Mouse (Mus musculus): ENCODE results near the gene Hist1h4i. TPM values are rescaled to one million over a fixed set of nuclear protein-coding genes. Genes with fewer than 3 reads are reported as not detected.

Hist1h4i gene
- polyA plus RNA-seq, 1 experiment from 2014 or later: 10.2 TPM

DNA sequence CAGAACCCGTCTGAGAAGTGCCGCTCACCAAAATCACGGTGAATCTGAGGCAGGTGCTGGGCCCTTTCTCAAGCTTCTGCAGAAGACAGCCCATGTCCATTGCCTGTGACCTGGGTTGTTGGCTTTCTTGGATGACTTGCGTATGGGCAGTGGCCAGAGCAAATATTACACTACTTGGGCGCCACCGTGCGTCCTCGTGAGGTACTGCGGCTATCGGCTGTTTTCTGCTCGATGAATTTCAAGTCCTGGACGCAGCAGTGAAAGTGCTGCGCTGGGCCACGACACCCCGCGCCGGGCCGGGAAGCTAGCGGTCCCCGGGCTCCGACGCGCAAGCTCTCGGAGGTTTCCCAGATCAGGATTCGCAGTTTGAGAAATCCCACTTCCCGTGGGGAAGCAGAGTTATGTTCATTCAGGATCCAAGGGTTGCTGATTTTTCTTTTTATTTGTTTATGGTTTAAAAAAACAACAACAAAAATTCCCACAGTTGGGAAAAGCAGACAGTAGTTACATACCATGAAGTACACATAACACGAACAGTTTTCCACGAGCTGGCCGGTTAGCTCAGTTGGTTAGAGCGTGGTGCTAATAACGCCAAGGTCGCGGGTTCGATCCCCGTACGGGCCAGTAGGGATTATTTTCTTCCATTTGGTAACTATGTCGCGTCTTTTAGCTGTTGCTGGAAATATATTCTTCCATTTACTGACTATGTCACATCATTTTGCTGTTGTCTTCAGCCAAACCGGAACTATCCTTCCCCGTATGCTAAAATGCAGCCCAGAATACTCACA, 12.3 kb downstream of the Hist1h4i start:
- CTCF ChIA-PET: interaction anchor here (1.0 to 2.0 kb wide), 14 partner anchors 9 to 153 kb away, joined by 3 to 15 read pairs (median 4); no protein-coding TSS in a partner anchor
- no peaks in the 10 kb centered on the region for H3K27me3 ChIP-seq
- POLR2A ChIA-PET: no interaction called here
- TF ChIP-seq CTCF (IDR thresholded peaks at IDR 0.05): peak; percentile 97
- no peak for DNase-seq (ENCODE audit: low read depth, low spot score)
- ATAC-seq: peak; percentile 90
- in situ Hi-C loops (cut with MboI; ENCODE audit: low pct_unique_long_range_greater_than_20kb): loop anchor here (5.0 to 25.0 kb wide), 3 partner anchors 57 to 1406 kb away; partner anchors contain the start of gene Zkscan3

DNA sequence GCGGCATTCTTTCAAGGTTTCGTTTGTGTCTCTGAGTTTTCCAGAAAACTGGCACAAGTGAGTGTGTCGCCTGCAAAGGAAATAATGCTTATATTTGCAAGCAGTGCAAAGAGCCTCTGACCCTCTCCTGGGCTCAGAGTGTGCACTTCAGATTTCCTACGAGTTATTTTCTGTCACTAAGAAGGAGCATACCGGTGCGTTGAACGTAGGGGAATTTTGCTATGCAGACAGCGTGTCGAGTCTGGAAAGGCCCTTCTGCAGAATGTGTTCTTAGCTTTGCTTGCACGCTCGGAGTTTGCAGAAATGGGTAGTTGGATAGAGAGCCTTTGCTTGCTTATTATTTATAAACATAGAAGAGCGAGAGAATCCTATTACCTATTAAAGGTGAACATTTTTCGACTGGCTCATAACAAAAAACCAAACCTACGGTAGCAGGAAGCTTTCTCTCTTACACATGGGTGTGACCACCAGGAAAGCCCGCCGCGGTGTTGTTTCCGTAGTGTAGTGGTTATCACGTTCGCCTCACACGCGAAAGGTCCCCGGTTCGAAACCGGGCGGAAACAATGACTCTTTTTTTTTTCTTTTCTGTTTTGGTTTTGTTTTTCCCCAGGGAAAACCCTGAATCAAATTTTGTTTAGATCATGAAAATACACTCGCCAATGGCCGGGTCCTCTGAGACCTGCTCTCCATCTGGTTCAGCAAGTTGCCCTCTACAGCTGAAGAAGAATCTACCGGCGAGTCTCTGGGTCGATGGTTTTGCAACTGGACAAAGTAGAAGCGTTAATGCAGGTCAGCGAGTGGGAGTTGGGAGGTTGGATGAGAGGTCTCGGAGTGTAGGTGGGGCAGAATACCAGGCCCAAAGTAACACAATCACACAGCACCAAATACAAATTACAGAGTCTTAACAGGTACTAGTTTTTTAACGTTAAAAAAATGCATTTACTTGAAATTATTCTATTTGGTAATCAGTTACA, 14.8 kb downstream of the Hist1h4i start:
- no peaks in the 10 kb centered on the region for H3K27me3 ChIP-seq
- ChIA-PET POLR2A (interaction anchor here (0.6 kb wide), 1 partner anchor 1374 kb away, joined by 3 read pairs; no protein-coding TSS in a partner anchor), CTCF (no interaction called here)
- in situ Hi-C loops (cut with MboI; ENCODE audit: low pct_unique_long_range_greater_than_20kb): loop anchor here (5.0 to 25.0 kb wide), 3 partner anchors 54 to 1408 kb away; partner anchors contain the start of gene Zkscan3
- TF ChIP-seq CTCF (IDR thresholded peaks at IDR 0.05): no peak
- no peak for DNase-seq (ENCODE audit: low read depth, low spot score)
- no peak for ATAC-seq

DNA sequence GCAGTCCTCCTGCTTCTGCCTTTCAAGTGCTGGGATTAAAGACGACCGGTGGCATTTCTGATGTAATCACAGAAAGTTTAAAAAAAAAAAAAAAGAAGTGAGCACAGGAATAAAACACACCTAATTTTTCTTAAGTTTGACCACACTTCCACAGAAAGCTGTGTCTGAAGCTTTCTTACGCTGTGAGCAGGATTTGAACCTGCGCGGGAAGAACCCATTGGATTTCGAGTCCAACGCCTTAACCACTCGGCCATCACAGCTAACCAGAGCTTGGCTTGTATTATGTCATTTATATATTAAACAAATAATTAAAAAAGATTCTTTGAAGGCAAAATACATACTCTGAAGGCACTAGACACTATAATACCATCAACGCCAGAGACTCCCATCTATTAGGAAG, 18.9 kb downstream of the Hist1h4i start:
- in situ Hi-C loops (cut with MboI; ENCODE audit: low pct_unique_long_range_greater_than_20kb): loop anchor here (10.0 kb wide), 1 partner anchor 1413 kb away; no protein-coding TSS in a partner anchor

DNA sequence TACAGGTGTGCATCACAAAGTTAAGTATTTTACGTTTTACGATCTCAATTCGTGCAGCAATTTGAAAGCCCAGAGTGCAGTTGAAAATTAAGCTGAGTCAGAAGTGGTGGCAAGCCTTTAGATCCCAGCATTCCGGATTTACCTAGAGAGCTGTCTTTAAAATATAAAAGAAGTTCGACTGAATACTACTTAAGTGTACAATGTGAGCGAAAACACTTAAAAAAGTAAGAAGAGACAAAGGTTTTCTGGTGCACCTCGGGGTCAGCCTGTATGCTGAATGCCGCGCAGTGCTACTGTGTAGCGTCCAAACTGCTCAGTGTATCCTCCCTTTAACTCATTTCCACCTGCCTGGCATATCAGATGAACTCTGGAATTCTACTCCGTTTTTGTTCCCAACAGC, 19.6 kb downstream of the Hist1h4i start:
- ChIA-PET POLR2A (no interaction called here), CTCF (interaction anchor here (1.0 to 1.4 kb wide), 2 partner anchors 9 to 47 kb away, joined by 4 to 6 read pairs; no protein-coding TSS in a partner anchor)
- no peak for TF ChIP-seq CTCF (IDR thresholded peaks at IDR 0.05)
- no peaks in the 10 kb centered on the region for H3K27me3 ChIP-seq
- no peak for DNase-seq (ENCODE audit: low read depth, low spot score)
- in situ Hi-C loops (cut with MboI; ENCODE audit: low pct_unique_long_range_greater_than_20kb): loop anchor here (10.0 kb wide), 1 partner anchor 1413 kb away; no protein-coding TSS in a partner anchor
- no peak for ATAC-seq

More for the DNA sequence above, 18.9 kb downstream of the Hist1h4i start:
- ChIA-PET POLR2A (no interaction called here), CTCF (no interaction called here)
- TF ChIP-seq CTCF (IDR thresholded peaks at IDR 0.05): no peak
- no peak for DNase-seq (ENCODE audit: low read depth, low spot score)
- H3K27me3 ChIP-seq: no peaks in the 10 kb centered on the region
- ATAC-seq: peak; percentile 82

DNA sequence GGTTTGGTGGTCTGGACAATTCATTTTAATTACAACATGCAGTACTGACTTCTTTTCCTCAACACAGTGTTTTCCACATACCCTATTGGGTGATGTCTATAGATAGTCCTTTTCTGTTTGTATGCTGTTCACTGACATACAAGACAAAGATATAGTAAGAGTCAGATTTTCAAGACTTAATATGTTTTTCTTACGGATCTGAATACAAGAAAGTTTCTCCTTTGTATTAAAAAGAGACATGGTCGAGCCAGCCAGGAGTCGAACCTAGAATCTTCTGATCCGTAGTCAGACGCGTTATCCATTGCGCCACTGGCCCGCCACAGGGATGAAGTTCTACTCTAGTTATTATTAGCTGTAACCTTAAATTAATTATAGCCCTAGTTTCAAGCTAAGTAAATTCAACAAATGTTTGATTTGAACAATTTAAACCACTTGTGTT, 20.2 kb downstream of the Hist1h4i start:
- POLR2A ChIA-PET: no interaction called here
- TF ChIP-seq CTCF (IDR thresholded peaks at IDR 0.05): no peak

DNA sequence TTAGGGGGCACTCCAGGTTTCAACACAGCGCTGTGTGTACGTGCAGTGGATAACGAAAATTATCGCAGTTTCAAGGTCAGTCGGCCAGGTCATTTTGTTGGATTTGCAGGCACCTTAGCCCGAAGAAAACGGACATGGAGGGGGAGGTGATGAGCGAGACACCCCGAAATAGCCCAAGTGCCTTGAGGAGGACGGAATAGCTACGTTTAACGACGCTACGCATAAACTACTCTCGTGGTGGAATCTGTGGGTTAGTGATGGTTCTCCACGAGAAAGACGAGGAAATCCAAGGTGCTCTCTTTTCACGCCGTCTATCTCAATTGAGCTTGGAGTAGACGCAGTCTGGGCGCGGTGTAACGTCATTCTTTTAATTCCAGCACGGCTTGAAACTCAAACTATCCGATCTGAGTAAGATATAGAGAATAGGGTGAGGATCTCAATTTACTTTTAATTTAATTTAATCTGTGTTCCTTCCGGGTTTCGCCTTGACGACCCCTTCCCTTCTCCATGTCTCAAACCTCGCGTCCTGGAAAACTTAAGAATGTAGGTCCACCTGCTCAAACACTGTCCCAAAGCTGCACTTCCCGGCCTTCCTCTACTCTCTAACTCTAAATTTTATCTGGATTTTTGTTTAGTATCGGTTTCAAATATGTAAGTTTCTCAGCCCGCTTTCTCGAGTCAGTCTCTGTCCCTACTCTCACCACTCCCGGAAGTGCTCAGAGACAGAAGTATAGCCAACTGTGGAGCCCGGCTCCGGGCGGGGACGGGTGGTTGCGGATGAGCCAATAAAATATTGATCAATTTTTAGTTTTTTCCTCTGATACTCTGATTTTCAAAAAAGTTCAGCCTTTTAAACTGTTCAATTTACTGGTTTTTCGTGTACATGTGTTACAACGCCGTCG, 21.0 kb downstream of the Hist1h4i start:
- no peaks in the 10 kb centered on the region for H3K27me3 ChIP-seq
- DNase-seq (ENCODE audit: low read depth, low spot score) (no peak), ATAC-seq (no peak)
- no peak for TF ChIP-seq CTCF (IDR thresholded peaks at IDR 0.05)
- POLR2A ChIA-PET: no interaction called here
- CTCF ChIA-PET: interaction anchor here (1.2 to 1.4 kb wide), 3 partner anchors 9 to 46 kb away, joined by 4 to 6 read pairs (median 4); no protein-coding TSS in a partner anchor
- in situ Hi-C loops (cut with MboI; ENCODE audit: low pct_unique_long_range_greater_than_20kb): loop anchor here (10.0 kb wide), 1 partner anchor 1415 kb away; no protein-coding TSS in a partner anchor

More for the DNA sequence above, 20.2 kb downstream of the Hist1h4i start:
- in situ Hi-C loops (cut with MboI; ENCODE audit: low pct_unique_long_range_greater_than_20kb): loop anchor here (10.0 kb wide), 1 partner anchor 1414 kb away; no protein-coding TSS in a partner anchor
- CTCF ChIA-PET: interaction anchor here (1.0 to 1.4 kb wide), 2 partner anchors 10 to 47 kb away, joined by 4 to 6 read pairs; no protein-coding TSS in a partner anchor
- DNase-seq (ENCODE audit: low read depth, low spot score) (no peak), ATAC-seq (peak; percentile 30)
- H3K27me3 ChIP-seq: no peaks in the 10 kb centered on the region

DNA sequence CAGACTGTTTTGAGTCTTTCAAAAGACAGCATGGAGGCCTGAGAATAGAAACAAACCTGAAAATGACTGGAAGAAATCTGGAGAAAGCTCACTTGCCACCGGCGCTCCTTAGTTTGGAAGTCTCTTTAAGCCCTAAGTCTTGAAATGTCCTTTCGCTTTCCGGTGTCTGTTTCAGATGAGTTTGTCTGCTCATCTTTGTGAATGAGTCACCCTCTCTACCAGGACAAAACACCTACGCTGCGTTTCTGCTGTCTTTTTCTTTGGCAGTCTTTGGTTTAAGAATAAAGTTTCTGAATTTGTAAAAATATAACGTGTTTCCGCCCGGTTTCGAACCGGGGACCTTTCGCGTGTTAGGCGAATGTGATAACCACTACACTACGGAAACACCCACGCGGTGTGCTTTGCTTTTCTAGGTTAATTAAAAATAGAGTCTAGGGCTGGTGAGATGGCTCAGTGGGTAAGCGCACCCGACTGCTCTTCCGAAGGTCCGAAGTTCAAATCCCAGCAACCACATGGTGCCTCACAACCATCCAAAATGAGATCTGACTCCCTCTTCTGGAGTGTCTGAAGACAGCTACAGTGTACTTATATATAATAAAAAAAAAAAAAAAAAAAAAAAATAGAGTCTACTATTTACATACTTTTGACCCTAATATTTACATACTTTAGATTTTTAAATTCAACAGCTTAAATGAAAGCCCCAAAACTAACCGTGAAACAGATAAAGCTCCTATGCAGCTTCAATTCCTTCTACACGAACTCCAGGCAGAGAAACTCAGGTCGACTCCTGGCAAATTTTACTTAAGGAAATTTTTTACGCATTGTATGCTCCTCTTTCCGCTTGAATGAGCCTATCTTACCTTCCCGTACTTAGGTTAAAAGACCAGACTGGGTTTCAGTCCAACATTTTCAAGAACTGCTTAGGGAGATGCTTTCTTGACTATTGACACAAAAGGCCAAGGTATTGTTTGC, 25.4 kb downstream of the Hist1h4i start:
- ChIA-PET CTCF (interaction anchor here (1.1 to 2.6 kb wide), 2 partner anchors 10 to 41 kb away, joined by 3 to 9 read pairs; no protein-coding TSS in a partner anchor), POLR2A (interaction anchor here (1.1 kb wide), 1 partner anchor 32 kb away, joined by 3 read pairs; no protein-coding TSS in a partner anchor)
- no peaks in the 10 kb centered on the region for H3K27me3 ChIP-seq
- ATAC-seq: no peak
- TF ChIP-seq CTCF (IDR thresholded peaks at IDR 0.05): no peak
- peak; percentile 51 for DNase-seq (ENCODE audit: low read depth, low spot score)
- in situ Hi-C loops (cut with MboI; ENCODE audit: low pct_unique_long_range_greater_than_20kb): no loop called here

DNA sequence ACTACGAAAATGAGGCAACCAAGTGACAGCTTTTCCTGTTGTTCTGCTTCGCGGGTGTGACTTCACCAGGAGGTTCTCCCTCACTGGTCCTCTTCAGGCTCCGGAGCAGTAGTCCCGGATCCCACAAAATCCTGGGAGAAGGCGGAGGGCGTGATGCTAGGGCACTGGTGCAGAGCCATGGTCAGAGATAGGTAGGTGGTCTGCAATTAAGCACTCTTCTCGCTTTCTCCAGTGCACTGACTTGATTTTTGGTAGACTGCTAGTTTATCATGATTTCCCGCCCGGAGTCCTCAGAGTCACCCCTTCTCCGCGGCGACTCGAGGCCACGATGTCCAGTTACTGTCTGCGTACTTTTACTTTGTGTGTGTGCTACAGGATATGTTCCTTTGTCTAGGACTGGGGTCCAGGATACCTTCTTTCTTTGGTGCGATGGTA, 26.7 kb downstream of the Hist1h4i start:
- ChIA-PET CTCF (interaction anchor here (1.1 to 2.6 kb wide), 2 partner anchors 8 to 40 kb away, joined by 3 to 9 read pairs; no protein-coding TSS in a partner anchor), POLR2A (interaction anchor here (1.1 kb wide), 1 partner anchor 31 kb away, joined by 3 read pairs; no protein-coding TSS in a partner anchor)
- DNase-seq (ENCODE audit: low read depth, low spot score) (no peak), ATAC-seq (no peak)
- H3K27me3 ChIP-seq: peaks cover 4% of the 10 kb centered on the region
- no peak for TF ChIP-seq CTCF (IDR thresholded peaks at IDR 0.05)
- in situ Hi-C loops (cut with MboI; ENCODE audit: low pct_unique_long_range_greater_than_20kb): no loop called here

Data from Patski (cell line).